Mouse (Mus musculus): ENCODE results near the gene Plagl1.
"Not testable (repeated sequence)": the region's sequence is repeated elsewhere in the genome, so short reads cannot be mapped to it uniquely, and the experiment has no call there.

Plagl1 gene

DNA sequence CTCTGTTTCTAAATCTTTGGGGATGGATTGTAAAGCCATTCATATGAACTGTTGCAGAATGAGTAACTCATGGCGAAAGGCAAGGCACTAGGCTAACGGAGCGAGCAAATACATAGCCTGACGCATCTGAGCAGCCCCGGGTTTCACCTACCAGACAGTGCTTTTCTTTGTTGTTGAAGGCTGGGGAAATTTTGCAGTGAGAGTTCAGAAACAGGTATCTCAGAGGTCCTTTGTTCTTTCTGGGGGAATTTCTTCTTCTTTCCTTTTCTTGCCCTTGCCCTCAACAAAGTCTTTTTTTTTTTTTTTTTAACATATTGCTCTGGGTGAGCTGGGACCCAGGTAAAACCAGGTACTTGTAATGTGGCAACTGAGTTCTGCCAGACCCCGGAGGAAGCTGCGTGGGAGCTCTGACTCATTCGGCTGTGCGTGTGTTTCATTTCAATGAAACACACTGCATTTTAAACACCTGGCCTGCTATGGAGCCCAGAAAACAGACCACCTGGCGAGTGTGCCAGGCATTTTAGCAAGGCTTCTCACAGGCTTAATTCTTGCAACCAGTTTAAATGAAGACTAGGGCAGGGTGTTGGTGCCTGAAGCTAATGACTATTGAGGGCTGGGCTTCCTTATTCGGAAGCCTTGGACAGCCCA, at the start of gene Plagl1:
Plagl1 (plus strand) TSS at position 484 of the 648 bp plus-strand sequence.
- no peak for DNase-seq

DNA sequence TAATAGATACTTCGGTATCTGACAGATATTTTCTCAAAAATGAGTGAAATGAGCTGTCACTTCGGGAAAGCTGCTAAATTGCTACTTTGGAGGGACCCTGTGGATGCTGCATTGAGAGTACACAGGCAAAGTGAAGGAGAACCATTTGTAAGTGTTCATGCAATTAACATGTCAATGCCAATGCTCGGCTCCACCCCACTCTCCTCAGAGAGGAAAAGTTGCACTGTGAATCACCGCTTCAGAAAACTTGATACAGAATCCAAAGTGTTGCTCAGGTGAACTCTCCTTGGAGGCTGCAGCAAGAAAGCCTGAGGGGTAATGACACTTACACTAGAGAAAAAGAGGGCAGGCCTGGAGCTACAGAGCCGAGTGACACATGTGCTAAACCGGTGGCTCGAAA, 46.3 kb upstream of the Plagl1 start:
- no peak for DNase-seq

DNA sequence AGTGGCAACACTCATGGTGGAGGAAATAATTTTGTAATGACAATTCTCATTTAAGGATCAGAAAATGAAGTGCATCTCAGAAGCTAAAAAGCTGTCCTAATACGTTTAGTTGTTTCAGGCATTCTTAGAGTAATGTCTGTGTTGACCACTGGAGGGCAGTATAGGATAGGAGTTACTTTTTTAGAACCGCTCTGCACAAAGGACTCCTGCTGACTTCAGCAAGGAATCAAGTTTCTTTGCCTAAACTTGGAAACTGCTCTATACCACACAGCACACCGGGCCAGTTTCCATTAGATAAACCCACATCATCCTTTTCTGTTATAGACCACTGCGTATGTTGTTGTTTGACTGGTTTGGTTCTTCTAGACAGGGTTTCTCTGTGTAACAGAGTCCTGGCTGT, 43.7 kb upstream of the Plagl1 start:
- peak; percentile 69 to 75 for DNase-seq

DNA sequence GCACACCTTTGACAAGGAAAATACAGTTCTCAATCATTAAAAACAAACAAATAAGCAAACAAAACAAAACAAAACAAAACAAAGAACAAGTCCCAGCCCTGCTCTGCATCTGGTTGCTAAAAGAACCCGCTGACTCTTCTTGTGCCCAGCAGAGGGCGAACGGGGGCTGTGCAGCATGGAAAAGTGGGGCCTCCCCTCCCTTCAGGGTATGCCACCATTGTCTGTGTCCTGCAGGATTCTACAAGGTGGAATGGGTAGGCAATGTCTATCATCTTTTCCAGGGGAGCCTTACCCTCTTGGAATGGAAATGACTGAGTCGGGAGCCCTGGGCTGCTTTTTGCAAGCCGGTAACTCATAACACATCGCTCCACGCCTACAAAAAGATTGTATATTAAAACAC, 41.8 kb upstream of the Plagl1 start:
- peak in 1 of 2 experiments; percentile 62 for DNase-seq

DNA sequence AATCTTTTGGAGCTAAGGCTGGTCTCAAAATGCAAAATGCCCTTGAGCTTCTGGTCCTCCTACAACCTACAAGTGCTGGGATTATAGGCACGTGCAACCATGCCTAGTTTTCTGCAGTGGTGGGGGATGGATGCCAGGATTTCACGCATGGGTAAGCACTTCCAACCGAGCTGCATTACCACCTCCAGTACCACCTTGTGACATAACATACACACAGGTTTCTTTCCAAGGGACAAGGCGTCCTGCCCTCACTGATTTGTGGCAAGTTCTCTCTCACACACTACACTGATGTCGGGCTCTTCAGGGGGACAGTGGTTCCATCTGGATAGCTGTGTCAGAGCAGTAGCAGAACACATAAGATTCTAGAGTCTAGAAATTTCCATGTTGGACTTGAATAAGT, 41.3 kb upstream of the Plagl1 start:
- DNase-seq, result no peak

DNA sequence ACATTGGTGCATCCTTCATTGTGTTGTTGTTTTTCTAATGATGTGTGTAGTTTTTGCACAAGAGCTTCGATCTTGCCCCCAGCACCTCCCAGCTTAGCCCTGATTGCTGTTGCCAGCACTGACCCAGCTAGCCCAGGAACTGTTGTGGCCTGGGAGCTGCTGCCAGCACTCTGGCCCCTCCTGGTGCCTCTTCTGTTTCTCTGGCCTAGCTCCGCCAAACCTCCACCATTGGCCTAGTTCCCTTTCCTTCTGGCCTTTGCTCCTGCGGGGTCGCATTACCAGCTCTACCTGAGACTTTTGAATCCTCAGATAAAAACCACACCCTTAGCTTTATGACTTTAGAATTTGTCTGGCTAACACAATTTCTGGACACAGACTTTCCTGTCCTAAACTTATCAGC, 38.2 kb upstream of the Plagl1 start:
- no peak for DNase-seq

DNA sequence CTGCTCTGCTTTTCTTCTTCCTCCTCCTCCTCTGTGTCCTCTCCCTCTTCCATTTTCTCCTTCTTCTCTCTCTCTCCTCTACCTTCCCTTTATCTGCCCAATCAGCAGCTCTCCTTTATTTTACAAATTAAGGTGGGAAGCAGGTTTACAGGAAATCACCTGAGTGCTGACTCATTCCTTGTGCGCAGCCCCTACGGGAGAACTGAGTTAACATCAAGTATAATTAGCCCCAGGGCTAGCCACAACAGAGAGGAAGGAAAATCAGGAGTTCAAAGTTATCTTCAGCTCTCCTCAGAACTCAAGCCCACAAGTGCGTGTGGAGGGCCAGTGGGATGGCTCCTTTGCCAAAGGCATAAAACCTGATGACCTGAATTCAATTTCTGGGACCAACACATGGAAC, 36.3 kb upstream of the Plagl1 start:
- not testable (repeated sequence) for DNase-seq

DNA sequence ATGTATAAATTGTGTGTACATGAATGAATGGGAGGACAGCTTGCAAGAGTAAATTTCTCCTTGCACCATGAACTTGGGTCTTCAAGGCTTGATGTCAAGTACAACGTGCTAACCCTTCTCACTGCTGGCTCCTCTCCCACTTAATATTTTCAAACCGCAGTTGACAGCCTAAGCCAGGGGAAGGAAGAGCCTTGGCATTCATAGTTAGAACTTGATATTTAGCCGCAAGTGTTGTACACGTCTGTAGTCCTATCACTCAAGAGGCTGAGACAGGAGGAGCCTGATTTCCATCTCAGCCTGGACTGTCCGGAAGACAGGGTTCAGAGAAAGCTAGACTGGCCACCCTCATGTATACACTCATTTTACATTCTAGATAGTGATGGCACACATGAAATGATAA, 32.6 kb upstream of the Plagl1 start:
- DNase-seq, result no peak

DNA sequence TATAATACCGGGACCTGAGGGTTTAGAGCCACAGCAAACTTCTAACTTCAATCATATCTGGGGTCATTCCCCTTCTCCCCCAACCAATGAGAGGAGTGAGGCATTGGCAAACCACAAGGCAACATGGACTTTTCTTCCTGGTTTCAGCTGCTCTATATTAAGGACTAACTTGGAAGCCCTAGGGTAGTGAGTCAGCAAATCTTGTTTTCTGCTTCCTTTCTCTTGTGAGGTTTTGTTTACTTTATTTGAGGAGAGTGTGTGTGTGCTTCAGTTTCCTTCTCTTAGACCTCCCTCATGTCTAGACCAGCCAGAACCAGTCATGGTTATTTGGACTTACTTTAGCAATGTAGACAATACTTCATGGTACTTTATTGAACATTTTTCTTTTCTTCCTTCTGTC, 32.1 kb upstream of the Plagl1 start:
- no peak for DNase-seq

DNA sequence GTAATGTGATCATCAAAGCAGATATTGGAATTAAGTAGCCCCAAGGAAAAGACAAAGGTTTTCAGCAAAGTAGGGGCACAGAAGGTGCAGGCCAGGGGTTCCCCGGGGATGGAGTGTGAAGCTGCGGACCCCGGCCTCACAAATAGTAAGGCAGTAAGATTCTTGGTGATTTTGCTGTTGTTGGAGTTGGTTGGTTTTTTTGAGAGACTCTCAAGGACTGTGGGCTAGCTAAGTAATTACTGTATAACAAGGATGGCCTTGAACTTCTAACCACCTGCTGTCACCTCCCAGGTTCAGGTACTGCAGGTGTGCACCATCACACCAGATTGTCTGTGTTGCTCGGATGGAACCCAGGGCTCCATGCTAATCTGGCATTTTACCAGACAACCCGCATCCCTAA, 30.9 kb upstream of the Plagl1 start:
- no peak for DNase-seq

DNA sequence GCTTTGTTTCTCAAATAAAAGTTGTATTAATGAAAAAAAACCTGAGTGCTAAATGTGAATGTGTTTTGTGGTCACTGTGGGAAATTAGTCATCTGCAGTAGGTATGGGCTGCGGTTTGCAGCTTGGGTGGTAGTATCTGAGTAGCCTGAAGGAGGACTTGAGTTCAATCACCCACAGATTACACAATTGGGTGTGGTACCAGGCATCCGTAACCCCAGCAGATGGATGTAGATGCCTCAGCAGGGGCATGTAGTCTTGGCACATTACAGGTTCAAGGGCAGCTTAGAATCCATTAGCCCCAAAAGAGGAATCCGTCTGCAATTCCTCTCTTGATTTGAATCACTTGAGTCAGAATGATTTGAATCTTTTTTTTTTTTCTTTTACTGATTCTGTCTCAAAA, 25.0 kb upstream of the Plagl1 start:
- DNase-seq, result no peak

DNA sequence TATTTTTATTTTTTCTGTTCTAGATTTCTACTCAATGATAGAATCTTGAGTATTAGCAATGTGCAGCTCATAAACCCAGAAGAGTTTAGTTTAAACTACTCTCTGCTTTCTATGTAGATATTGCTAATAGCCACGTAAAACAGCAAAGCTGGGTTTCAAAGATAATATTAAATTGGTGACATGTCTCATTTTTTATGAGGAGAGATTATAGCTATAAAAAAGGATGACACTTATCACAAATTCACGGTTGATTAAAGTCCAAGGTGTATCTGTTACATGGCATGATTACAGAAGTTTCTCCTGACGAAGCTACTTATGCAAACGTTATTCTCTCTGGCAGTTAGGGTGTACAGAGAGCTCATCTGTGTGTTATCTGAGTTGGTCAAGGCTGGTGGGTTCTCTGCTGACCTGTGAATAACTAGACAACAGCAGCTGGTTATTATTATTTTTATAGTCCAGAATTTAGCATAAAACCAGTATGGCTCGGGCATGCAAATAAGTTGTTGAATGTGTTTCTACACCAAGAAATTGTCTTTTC, 20.6 kb upstream of the Plagl1 start:
- DNase-seq, result no peak

DNA sequence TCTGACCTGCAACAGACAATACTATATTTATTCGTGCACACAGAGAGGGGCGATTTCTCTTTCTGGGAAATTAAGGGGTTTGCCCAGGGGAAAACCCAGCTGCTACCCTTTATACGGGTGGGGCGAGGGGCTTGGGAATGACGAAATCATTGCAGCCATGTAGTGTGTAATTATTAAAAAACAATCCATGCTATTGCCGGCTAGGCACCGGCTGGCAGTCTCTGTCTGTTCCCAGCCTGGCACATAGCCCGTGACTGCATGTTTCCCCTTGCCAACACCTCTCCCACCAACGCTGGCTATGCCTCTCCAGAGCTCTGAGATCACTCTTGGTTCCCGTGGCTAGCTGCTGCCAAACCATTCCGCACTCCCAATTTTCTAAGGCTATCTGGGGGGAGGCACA, 15.6 kb upstream of the Plagl1 start:
- no peak for DNase-seq

DNA sequence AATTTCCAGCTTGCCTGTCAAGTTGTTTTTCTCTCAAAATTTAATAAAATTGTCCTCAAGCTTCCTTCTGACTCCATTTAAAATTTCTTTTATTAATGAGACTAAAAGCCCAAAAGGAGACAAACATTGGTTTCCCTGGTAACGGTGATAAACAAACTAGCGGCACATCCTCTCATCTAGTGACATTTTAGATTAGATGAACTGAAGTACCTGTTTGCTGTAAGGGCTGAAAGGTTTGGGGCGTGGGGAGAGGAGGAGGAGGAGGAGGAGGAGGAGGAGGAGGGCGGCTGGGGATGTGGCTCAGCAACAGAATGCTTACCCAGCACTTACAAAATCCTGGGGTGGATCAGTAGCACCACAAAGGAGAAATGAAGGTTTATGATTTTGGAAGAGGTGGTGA, 12.5 kb upstream of the Plagl1 start:
- DNase-seq, result no peak

DNA sequence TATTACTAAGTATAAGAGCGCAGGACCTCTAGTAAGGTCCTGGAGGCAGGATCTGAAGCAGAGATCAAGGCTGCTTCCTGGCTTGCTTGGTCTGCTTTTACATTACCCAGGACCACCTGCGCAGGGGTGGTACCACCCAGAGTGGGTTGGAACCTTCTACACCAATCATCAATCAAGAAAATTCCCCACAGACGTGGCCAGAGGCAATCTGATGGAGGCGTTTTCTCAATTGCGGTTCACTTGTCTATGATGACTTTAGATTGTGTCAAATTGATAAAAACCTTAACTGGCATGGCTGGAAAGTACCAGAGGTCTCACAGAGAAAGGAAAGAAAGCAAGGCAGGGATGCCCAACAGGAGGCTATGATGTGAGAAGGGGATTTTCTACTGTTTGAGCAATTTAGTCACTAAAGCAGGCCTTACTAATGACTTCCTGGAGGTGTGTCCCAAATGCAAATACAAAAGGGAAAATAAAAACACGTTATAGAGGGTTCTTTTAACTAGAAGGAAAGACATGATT, 3.4 kb upstream of the Plagl1 start:
- DNase-seq, result no peak

DNA sequence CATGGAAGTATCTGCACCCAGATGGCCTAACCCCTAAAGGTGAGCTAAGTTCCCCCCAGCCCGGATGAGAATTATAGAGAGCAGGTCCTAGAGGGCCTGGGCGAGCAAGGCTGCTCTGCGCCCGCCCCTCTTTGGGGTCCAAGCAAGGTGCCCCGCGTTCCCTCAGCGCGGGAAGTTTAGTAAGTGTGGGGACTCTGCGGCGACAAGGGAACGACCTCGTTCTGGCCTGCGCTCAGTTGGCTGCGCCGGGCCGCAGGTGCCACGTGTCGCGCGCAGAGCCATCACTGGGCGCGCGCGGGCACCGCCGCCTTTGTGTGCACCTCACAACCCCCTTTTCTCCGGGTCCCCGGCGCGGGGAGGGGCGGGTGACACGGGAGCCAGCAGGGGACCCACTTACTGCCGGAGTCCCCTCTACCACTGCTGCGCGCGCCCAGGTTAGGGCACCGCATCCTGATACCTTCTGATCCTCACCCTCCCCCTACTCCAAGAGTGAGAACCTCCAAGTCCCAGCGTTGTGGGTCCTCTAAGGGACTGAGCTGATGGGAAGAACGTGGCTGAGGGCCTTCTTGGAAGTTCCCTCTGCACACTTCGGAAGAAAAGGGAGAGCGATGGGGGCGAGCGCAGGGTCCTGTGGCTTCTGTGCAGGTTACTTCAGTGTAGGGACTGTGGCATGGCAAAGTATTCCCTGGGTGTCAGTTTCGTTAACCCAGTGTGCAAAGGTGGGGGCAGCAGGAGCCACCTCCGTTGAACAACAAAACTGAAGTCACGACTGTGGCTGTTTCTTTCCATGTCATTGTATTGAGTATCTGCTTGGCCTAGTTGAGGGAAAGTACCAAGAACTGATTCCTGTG, 742 bp downstream of the Plagl1 start:
- no peak for DNase-seq

DNA sequence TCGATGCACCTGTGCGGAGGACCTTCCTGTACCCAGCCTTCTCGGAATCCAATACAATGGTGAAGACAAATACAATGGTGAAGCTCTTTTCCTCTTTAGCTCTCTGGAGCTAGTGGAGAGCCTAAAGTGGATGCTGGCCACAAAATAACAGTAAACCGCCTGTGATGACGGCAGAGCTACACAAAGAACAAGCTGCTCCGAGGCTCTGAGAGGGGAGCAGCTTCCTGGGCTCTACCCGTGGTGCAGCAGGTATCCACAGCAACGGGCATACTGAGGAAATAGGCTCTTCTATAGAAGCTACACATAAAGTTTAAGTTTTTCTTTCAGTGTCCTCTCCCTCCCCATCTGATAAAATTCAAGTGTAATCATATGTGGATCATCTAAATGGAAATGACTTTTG, 2.1 kb downstream of the Plagl1 start:
- DNase-seq, result no peak

DNA sequence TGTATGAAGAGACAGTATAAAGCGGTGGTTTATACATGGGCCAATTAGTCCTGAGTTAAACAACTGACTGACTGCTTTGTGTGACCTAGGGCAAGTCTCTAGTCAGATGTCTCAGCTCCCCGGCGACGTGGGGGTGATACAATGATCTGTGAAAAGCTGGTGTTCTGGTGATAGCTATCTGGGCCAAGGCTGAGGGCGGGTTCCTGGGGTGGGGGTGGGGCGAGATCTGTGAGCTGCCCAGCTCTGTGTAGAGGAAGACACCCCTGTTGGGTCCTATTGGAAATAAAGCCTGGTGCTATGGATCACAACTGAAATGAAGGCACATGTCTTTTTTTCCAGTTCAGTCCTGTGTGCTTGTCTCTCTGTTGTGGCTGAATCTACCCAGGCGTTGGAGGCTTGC, 3.2 kb downstream of the Plagl1 start:
- DNase-seq, result no peak

DNA sequence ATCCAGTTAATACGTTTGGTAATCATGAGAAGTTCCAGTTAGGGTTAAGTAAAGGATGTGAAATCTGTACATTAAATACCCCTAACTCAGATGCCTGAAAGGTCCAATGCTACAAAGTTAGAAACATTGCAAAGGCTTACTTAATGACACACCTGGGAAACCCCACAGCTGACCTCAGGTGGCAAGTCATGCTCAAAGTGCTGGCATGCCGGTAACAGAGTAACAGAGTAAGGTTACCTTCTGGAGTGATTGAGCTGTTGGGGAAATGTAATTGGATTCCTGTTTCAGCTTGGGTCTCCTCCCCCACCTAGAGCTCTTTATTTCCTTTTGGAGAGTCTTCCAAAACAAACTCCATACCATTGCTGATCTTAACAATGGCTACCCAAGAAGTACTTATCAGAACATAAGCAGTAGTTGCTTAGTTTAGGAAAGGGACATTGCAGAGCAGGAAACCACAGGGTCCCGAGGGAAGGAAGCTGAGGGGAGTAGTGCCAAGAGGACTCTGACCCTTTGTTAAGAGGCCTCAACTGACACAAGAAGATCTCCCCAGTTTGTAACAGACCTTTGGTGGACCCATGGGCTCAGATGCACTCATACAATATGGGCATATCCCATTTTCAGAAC, 4.9 kb downstream of the Plagl1 start:
- peak; percentile 12 to 22 for DNase-seq

DNA sequence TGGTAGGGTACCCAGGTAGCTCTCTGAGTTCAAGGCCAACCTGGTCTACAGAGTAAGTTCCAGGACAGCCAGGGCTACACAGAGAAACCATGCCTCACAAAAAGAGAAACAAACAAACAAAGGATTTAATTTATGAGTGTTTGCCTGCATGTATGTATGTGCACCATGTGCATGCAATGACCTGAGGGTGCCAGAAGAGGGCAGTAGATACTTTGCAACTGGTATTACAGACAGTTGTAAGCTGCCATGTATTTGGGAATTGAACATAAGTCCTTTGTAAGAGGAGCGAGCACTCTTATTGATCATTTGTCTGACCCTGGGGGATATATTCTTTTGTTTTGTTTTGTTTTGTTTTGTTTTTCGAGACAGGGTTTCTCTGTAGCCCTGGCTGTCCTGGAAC, 10.7 kb downstream of the Plagl1 start:
- no peak for DNase-seq

DNA sequence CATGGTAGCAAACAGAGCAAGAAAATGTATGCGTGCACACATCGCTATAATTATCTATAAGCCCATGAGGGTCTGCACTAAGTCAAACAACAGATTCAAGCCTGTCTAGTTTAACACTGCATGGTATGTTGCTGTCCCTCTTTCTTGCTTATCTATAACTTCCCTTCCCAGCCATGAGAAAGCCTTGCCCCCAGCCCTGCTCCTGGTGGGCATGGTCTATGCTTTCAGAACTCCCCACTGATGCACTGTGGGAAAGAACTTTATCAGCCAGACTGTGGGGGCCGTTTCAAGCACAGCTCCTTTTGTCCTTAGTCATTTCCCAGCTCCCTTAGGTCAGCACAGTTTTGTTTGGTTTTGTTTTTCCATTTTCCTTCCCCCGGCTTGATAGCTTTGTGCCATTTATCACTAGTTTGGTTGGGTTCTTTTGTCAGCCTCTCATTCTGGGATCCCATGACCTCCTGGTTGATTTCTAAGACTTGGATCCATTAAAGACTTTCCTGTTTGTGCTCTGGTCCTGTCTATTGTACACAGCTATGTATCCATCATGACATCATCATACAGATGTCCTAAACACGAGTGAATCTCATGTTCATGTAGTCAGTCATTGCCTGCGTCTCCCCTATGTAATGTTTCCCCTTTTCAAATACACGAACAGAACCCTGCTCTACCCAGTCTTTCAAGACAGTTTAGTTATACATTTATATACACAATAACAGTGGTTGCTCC, 16.7 kb downstream of the Plagl1 start:
- DNase-seq, result no peak

DNA sequence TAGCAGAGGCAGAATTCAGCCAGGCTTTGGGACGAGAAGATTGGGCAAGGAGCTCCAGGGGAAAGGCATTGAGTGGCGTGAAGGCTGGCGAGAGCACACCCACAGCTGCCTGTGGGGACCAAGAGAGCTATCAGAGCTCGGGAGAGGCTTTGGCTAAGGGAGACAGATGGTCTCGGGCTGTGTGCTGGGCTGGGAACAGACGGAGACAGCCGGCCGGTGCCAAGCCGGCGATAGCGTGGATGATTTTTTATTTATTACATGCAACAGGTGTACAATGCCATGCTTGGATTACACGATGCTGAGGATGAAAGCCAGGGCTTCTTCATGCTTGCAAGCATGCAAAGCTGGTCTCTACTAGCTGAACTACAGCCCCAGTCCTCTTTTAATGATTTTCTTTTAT, 22.2 kb downstream of the Plagl1 start:
- DNase-seq, result no peak

All from kidney, postnatal 36 days (tissue).